Mouse (Mus musculus): ENCODE results near the gene Zfp747. TPM values are rescaled to one million over a fixed set of nuclear protein-coding genes. Genes with fewer than 3 reads are reported as not detected.
"Not testable (repeated sequence)": the region's sequence is repeated elsewhere in the genome, so short reads cannot be mapped to it uniquely, and the experiment has no call there.

The Zfp747 gene
- polyA plus RNA-seq, 1 experiment from 2014 or later, result 8.6 TPM

- H3K4me1 ChIP-seq (replicated peaks), result peaks cover 16% of the 10 kb centered on the region
- peaks cover 13% of the 10 kb centered on the region for H3K27me3 ChIP-seq
- H3K9me3 ChIP-seq, result no peaks in the 10 kb centered on the region
- H3K4me3 ChIP-seq, result peak within 1 kb of the TSS; percentile 65
- under 1% methylated on average over 45 of the region's 45 CpGs for WGBS
- peak within 1 kb of the TSS; percentile 85 for H3K4me2 ChIP-seq
- peak within 1 kb of the TSS; percentile 84 for H3K9ac ChIP-seq
- ATAC-seq (ENCODE audit: low FRiP score), result peak; percentile 93
- peaks cover 15% of the 10 kb centered on the region for H3K36me3 ChIP-seq
- peak within 1 kb of the TSS; percentile 89 for H3K27ac ChIP-seq
These were observed 17.5 kb upstream of the Zfp747 start, which contains the start of gene E430018J23Rik for GRCm38 (mm10) chr7:127393157-127393943. TSS of gene E430018J23Rik (minus strand) at chr7:127393629.

- WGBS, result 87% methylated on average over 8 of the region's 8 CpGs
- H3K36me3 ChIP-seq, result peaks cover 15% of the 10 kb centered on the region
- 0 out of 2 replicates have a peak overlapping the region, but pooled peaks have one; percentile 89 for H3K27ac ChIP-seq
- H3K27me3 ChIP-seq, result peaks cover 8% of the 10 kb centered on the region
- peak overlapping the region; percentile 84 for H3K9ac ChIP-seq
- peaks cover 16% of the 10 kb centered on the region for H3K4me1 ChIP-seq (replicated peaks)
- ATAC-seq (ENCODE audit: low FRiP score), result no peak
- H3K4me2 ChIP-seq, result peak overlapping the region; percentile 85
- H3K9me3 ChIP-seq, result no peaks in the 10 kb centered on the region
- peak overlapping the region; percentile 65 for H3K4me3 ChIP-seq
These were observed 16.5 kb upstream of the Zfp747 start for GRCm38 (mm10) chr7:127392251-127392824.

GRCm38 (mm10) chr7:127391538-127391937, 15.7 kb upstream of the Zfp747 start:
- H3K9me3 ChIP-seq, result no peaks in the 10 kb centered on the region
- no peak overlapping the region for H3K4me2 ChIP-seq
- 94% methylated on average over 16 of the region's 16 CpGs for WGBS
- ATAC-seq (ENCODE audit: low FRiP score), result no peak
- no peak overlapping the region for H3K9ac ChIP-seq
- H3K36me3 ChIP-seq, result peaks cover 15% of the 10 kb centered on the region
- H3K27me3 ChIP-seq, result 0 out of 2 replicates have a peak, but pooled peaks cover 4% of the 10 kb centered on the region
- no peak overlapping the region for H3K4me3 ChIP-seq
- H3K27ac ChIP-seq, result no peak overlapping the region
- peaks cover 16% of the 10 kb centered on the region for H3K4me1 ChIP-seq (replicated peaks)

- Histone ChIP-seq H3K36me3 (peaks cover 18% of the 10 kb centered on the region), H3K27me3 (no peaks in the 10 kb centered on the region), H3K27ac (no peak overlapping the region), H3K9ac (no peak overlapping the region), H3K9me3 (no peaks in the 10 kb centered on the region), H3K4me3 (no peak overlapping the region), H3K4me2 (no peak overlapping the region), H3K4me1 (replicated peaks) (peaks cover 27% of the 10 kb centered on the region)
- WGBS, result 77% methylated on average over 7 of the region's 7 CpGs
- no peak for ATAC-seq (ENCODE audit: low FRiP score)
These were observed 14.5 kb upstream of the Zfp747 start for GRCm38 (mm10) chr7:127390306-127390705.

GRCm38 (mm10) chr7:127388201-127388600, 12.4 kb upstream of the Zfp747 start:
- H3K9ac ChIP-seq; H3K4me3 ChIP-seq; H3K27ac ChIP-seq; ATAC-seq (ENCODE audit: low FRiP score); H3K9me3 ChIP-seq; H3K27me3 ChIP-seq; H3K4me2 ChIP-seq: not testable (repeated sequence)
- Histone ChIP-seq H3K36me3 (peaks cover 28% of the 10 kb centered on the region), H3K4me1 (replicated peaks) (peaks cover 20% of the 10 kb centered on the region)

- peak; percentile 82 for ATAC-seq (ENCODE audit: low FRiP score)
- no peaks in the 10 kb centered on the region for H3K9me3 ChIP-seq
- peak within 1 kb of the TSS; percentile 82 for H3K9ac ChIP-seq
- H3K27me3 ChIP-seq, result no peaks in the 10 kb centered on the region
- 15% methylated on average over 38 of the region's 38 CpGs for WGBS
- peaks cover 11% of the 10 kb centered on the region for H3K4me1 ChIP-seq (replicated peaks)
- peak within 1 kb of the TSS; percentile 58 for H3K4me3 ChIP-seq
- peaks cover 37% of the 10 kb centered on the region for H3K36me3 ChIP-seq
- peak within 1 kb of the TSS; percentile 52; the same call in 1 of the 2 replicates for H3K27ac ChIP-seq
- H3K4me2 ChIP-seq, result peak within 1 kb of the TSS; percentile 72
These were observed 11.0 kb upstream of the Zfp747 start, which contains the start of gene 9130019O22Rik for GRCm38 (mm10) chr7:127386641-127387392. TSS of gene 9130019O22Rik (minus strand) at chr7:127387166.

GRCm38 (mm10) chr7:127385560-127385959, 9.7 kb upstream of the Zfp747 start:
- H3K27me3 ChIP-seq; H3K4me2 ChIP-seq; H3K9me3 ChIP-seq; H3K4me3 ChIP-seq; H3K9ac ChIP-seq; ATAC-seq (ENCODE audit: low FRiP score); H3K27ac ChIP-seq: not testable (repeated sequence)
- H3K36me3 ChIP-seq, result peaks cover 26% of the 10 kb centered on the region
- 94% methylated on average over 4 of the region's 4 CpGs for WGBS
- peaks cover 11% of the 10 kb centered on the region for H3K4me1 ChIP-seq (replicated peaks)

- Histone ChIP-seq H3K9ac (no peak overlapping the region), H3K4me1 (replicated peaks) (peaks cover 6% of the 10 kb centered on the region), H3K9me3 (no peaks in the 10 kb centered on the region), H3K4me2 (no peak overlapping the region), H3K4me3 (no peak overlapping the region), H3K27ac (no peak overlapping the region), H3K27me3 (no peaks in the 10 kb centered on the region), H3K36me3 (peaks cover 22% of the 10 kb centered on the region)
- no peak for ATAC-seq (ENCODE audit: low FRiP score)
- WGBS, result 79% methylated on average over 6 of the region's 6 CpGs
These were observed 2.6 kb upstream of the Zfp747 start for GRCm38 (mm10) chr7:127378310-127378921.

- ATAC-seq (ENCODE audit: low FRiP score); H3K9ac ChIP-seq; H3K4me2 ChIP-seq; H3K27me3 ChIP-seq; H3K9me3 ChIP-seq; H3K27ac ChIP-seq; H3K4me1 ChIP-seq (replicated peaks); H3K4me3 ChIP-seq: not testable (repeated sequence)
- WGBS, result 83% methylated on average over 3 of the region's 3 CpGs
- H3K36me3 ChIP-seq, result peaks cover 18% of the 10 kb centered on the region
These were observed 4.0 kb downstream of the Zfp747 start for GRCm38 (mm10) chr7:127371870-127372269.

- no peaks in the 10 kb centered on the region for H3K9me3 ChIP-seq
- no peak overlapping the region for H3K4me2 ChIP-seq
- peaks cover 6% of the 10 kb centered on the region for H3K4me1 ChIP-seq (replicated peaks)
- no peak overlapping the region for H3K4me3 ChIP-seq
- H3K36me3 ChIP-seq, result peaks cover 18% of the 10 kb centered on the region
- 89% methylated on average over 2 of the region's 2 CpGs for WGBS
- no peak overlapping the region for H3K9ac ChIP-seq
- H3K27ac ChIP-seq, result no peak overlapping the region
- H3K27me3 ChIP-seq, result 0 out of 2 replicates have a peak, but pooled peaks cover under 1% of the 10 kb centered on the region
- no peak for ATAC-seq (ENCODE audit: low FRiP score)
These were observed 4.6 kb downstream of the Zfp747 start for GRCm38 (mm10) chr7:127371213-127371612.

- H3K27ac ChIP-seq, result no peak overlapping the region
- no peak overlapping the region for H3K9ac ChIP-seq
- 0 out of 2 replicates have a peak, but pooled peaks cover 2% of the 10 kb centered on the region for H3K36me3 ChIP-seq
- H3K4me3 ChIP-seq, result no peak overlapping the region
- no peaks in the 10 kb centered on the region for H3K9me3 ChIP-seq
- H3K4me2 ChIP-seq, result no peak overlapping the region
- no peak for ATAC-seq (ENCODE audit: low FRiP score)
- WGBS, result 91% methylated on average over 3 of the region's 3 CpGs
- peaks cover 23% of the 10 kb centered on the region for H3K27me3 ChIP-seq
- H3K4me1 ChIP-seq (replicated peaks), result peaks cover 10% of the 10 kb centered on the region
These were observed 9.6 kb downstream of the Zfp747 start for GRCm38 (mm10) chr7:127366249-127366648.

GRCm38 (mm10) chr7:127364166-127364565, 11.7 kb downstream of the Zfp747 start:
- 55% methylated on average over 4 of the region's 4 CpGs for WGBS
- Histone ChIP-seq H3K27ac (no peak overlapping the region; the same call in 1 of the 2 replicates), H3K4me2 (peak overlapping the region; percentile 76), H3K9me3 (no peaks in the 10 kb centered on the region), H3K27me3 (peaks cover 35% of the 10 kb centered on the region), H3K4me3 (peak overlapping the region; percentile 42), H3K36me3 (no peaks in the 10 kb centered on the region), H3K4me1 (replicated peaks) (peaks cover 10% of the 10 kb centered on the region), H3K9ac (peak overlapping the region; percentile 73; the same call in 1 of the 2 replicates)
- ATAC-seq (ENCODE audit: low FRiP score), result no peak

Data from hindbrain, embryonic 13.5 days (tissue).